Mouse (Mus musculus) MEL (cell line): ENCODE measurements around the gene Tnnt1. TPM values are rescaled to one million over a fixed set of nuclear protein-coding genes. Genes with fewer than 3 reads are reported as not detected.

Experiments used
- DNase-seq: peaks from one replicate; pipeline ENCODE4 v3.0.0; 2011; ENCODE audit warnings: low read depth, low spot score
- H3K27ac ChIP-seq: 2 replicates; pipeline ENCODE4 v1.5.1; 2012; ENCODE audit warnings: low read depth, mild to moderate bottlenecking, control low read depth, low read length, moderate library complexity; ENCODE audit not compliant: control insufficient read depth
- H3K27me3 ChIP-seq, 2 experiments: fragments of 150-350 bp in 1 of 2; sonication (generic) in 1 of 2; 2 replicates each; pipeline ENCODE4 v1.6.1; 2012; ENCODE audit warnings: low read length in 2 of 2, mild to moderate bottlenecking in 2 of 2, improper control_type of control experiment in 1 of 2, moderate library complexity in 1 of 2; ENCODE audit not compliant: insufficient read depth in 2 of 2, control insufficient read depth in 1 of 2
- H3K36me3 ChIP-seq, 2 experiments: 2 replicates each; pipeline ENCODE4 v1.6.1; 2012 to 2014; ENCODE audit warnings: low read length in 2 of 2, improper control_type of control experiment in 1 of 2, inconsistent platforms in 1 of 2, mild to moderate bottlenecking in 1 of 2; ENCODE audit not compliant: insufficient read depth in 2 of 2, control insufficient read depth in 1 of 2
- H3K4me1 ChIP-seq, 2 experiments: fragments of 150-350 bp in 1 of 2; sonication (generic) in 1 of 2; 2 replicates each; pipeline ENCODE4 v1.6.1; 2012; ENCODE audit warnings: low read length in 2 of 2, improper control_type of control experiment in 1 of 2, mild to moderate bottlenecking in 1 of 2; ENCODE audit not compliant: insufficient read depth in 2 of 2, control insufficient read depth in 1 of 2
- H3K4me3 ChIP-seq, 2 experiments: fragments of 150-350 bp in 1 of 2; sonication (generic) in 1 of 2; 2 replicates each; pipeline ENCODE4 v1.5.1; 2012; ENCODE audit warnings: low read depth in 2 of 2, low read length in 2 of 2, mild to moderate bottlenecking in 2 of 2, moderate library complexity in 2 of 2, control low read depth in 1 of 2, improper control_type of control experiment in 1 of 2; ENCODE audit not compliant: control insufficient read depth in 1 of 2, insufficient read depth in 1 of 2
- H3K79me2 ChIP-seq: 2 replicates; pipeline ENCODE4 v1.6.1; 2012; ENCODE audit warnings: mild to moderate bottlenecking, low read length, moderate library complexity; ENCODE audit not compliant: control insufficient read depth, poor library complexity, insufficient read depth
- H3K9ac ChIP-seq: 2 replicates; pipeline ENCODE4 v1.6.1; 2012; ENCODE audit warnings: low read depth, mild to moderate bottlenecking, control low read depth, low read length, moderate library complexity; ENCODE audit not compliant: control insufficient read depth, poor library complexity, severe bottlenecking
- H3K9me3 ChIP-seq: fragments of 150-350 bp; sonication (generic); replicated peaks from 2 replicates; pipeline ENCODE4 v1.6.1; 2012; ENCODE audit warnings: mild to moderate bottlenecking, low read length, improper control_type of control experiment, moderate library complexity; ENCODE audit not compliant: insufficient read depth
- BHLHE40 ChIP-seq: IDR thresholded peaks from 2 replicates; pipeline ENCODE4 v1.6.1; 2012; ENCODE audit warnings: low read depth, mild to moderate bottlenecking, inconsistent platforms, low read length, improper control_type of control experiment, borderline replicate concordance
- CTCF ChIP-seq, 3 experiments: IDR thresholded peaks in 2 of 3; conservative IDR thresholded peaks in 1 of 3; 2 replicates each; pipeline ENCODE4 v1.5.1; 2011 to 2012; ENCODE audit warnings: low read length in 3 of 3, low read depth in 2 of 3, mild to moderate bottlenecking in 2 of 3, improper control_type of control experiment in 1 of 3, inconsistent platforms in 1 of 3, mixed read lengths in 1 of 3, moderate library complexity in 1 of 3; ENCODE audit not compliant: control insufficient read depth in 1 of 3, insufficient read depth in 1 of 3, poor library complexity in 1 of 3, severe bottlenecking in 1 of 3
- EP300 ChIP-seq, 2 experiments: IDR thresholded peaks; 2 replicates each; pipeline ENCODE4 v1.6.1; 2011; ENCODE audit warnings: improper control_type of control experiment in 2 of 2, low read length in 2 of 2, low read depth in 1 of 2, mild to moderate bottlenecking in 1 of 2
- ETS1 ChIP-seq: IDR thresholded peaks from 2 replicates; pipeline ENCODE4 v1.6.1; 2012; ENCODE audit warnings: low read depth, mild to moderate bottlenecking, inconsistent platforms, low read length, improper control_type of control experiment, moderate library complexity
- JUND ChIP-seq: IDR thresholded peaks from 2 replicates; pipeline ENCODE4 v1.6.1; 2011; ENCODE audit warnings: low read depth, mild to moderate bottlenecking, improper control_type of control experiment, low read length
- MAFK ChIP-seq: IDR thresholded peaks from 2 replicates; pipeline ENCODE4 v1.6.1; 2011; ENCODE audit warnings: low read depth, mild to moderate bottlenecking, low read length, improper control_type of control experiment, borderline replicate concordance
- MAX ChIP-seq: IDR thresholded peaks from 2 replicates; pipeline ENCODE4 v1.6.1; 2011; ENCODE audit warnings: low read length, improper control_type of control experiment
- MXI1 ChIP-seq: IDR thresholded peaks from 2 replicates; pipeline ENCODE4 v1.6.1; 2011; ENCODE audit warnings: mild to moderate bottlenecking, low read depth, low read length, improper control_type of control experiment
- MYC ChIP-seq: IDR thresholded peaks from 2 replicates; pipeline ENCODE4 v1.6.1; 2011; ENCODE audit warnings: low read depth, mild to moderate bottlenecking, low read length, improper control_type of control experiment, moderate library complexity
- POLR2AphosphoS2 ChIP-seq: IDR thresholded peaks from 2 replicates; pipeline ENCODE4 v1.6.1; 2011; ENCODE audit warnings: low read length, improper control_type of control experiment
- POLR2AphosphoS5 ChIP-seq: IDR thresholded peaks from 2 replicates; pipeline ENCODE4 v1.6.1; 2012; ENCODE audit warnings: low read depth, borderline replicate concordance, mild to moderate bottlenecking, inconsistent platforms, low read length, moderate library complexity, mixed read lengths
- RAD21 ChIP-seq: IDR thresholded peaks from 2 replicates; pipeline ENCODE4 v1.6.1; 2011; ENCODE audit warnings: mild to moderate bottlenecking, low read depth, low read length, improper control_type of control experiment
- RCOR1 ChIP-seq: IDR thresholded peaks from 2 replicates; pipeline ENCODE4 v1.6.1; 2012; ENCODE audit warnings: low read depth, mild to moderate bottlenecking, inconsistent platforms, low read length, improper control_type of control experiment
- SIN3A ChIP-seq: IDR thresholded peaks from 2 replicates; pipeline ENCODE4 v1.6.1; 2012; ENCODE audit warnings: low read length, improper control_type of control experiment, inconsistent platforms
- TBP ChIP-seq: IDR thresholded peaks from 2 replicates; pipeline ENCODE4 v1.8.0; 2011; ENCODE audit warnings: low read depth, low read length, improper control_type of control experiment
- UBTF ChIP-seq: IDR thresholded peaks from 2 replicates; pipeline ENCODE4 v1.6.1; 2012; ENCODE audit warnings: low read depth, mild to moderate bottlenecking, inconsistent platforms, low read length, improper control_type of control experiment, moderate library complexity, borderline replicate concordance; ENCODE audit not compliant: insufficient read depth
- ZC3H11A ChIP-seq: IDR thresholded peaks from 2 replicates; pipeline ENCODE4 v1.6.1; 2012; ENCODE audit warnings: low read depth, mild to moderate bottlenecking, inconsistent platforms, low read length, improper control_type of control experiment
- ZNF384 ChIP-seq: IDR thresholded peaks from 2 replicates; pipeline ENCODE4 v1.6.1; 2012; ENCODE audit warnings: low read depth, mild to moderate bottlenecking, inconsistent platforms, low read length, improper control_type of control experiment
- polyA plus RNA-seq, 2 experiments: library from polyadenylated mRNA; stranded (reverse) in 1 of 2; unstranded in 1 of 2; fragments of >175 nt in 1 of 2; fragments of >200 nt in 1 of 2; gene quantifications; 2 replicates each; pipeline versions ENCODE4 v1.2.1 to v1.2.4; 2012; ENCODE audit warnings: low replicate concordance in 2 of 2, low read depth in 1 of 2; ENCODE audit not compliant: insufficient read length in 2 of 2, insufficient read depth in 1 of 2, missing spikeins in 1 of 2
- total RNA-seq: library from RNA; depleted of rRNA; stranded (reverse); fragments of 300-350 nt; gene quantifications from 2 replicates; pipeline ENCODE4 v1.2.3, GENCODE M21; 2012

Gene Tnnt1
- total and polyA plus RNA-seq, 3 experiments = 5.0 to 16.4 TPM; not detected in 1

DNA sequence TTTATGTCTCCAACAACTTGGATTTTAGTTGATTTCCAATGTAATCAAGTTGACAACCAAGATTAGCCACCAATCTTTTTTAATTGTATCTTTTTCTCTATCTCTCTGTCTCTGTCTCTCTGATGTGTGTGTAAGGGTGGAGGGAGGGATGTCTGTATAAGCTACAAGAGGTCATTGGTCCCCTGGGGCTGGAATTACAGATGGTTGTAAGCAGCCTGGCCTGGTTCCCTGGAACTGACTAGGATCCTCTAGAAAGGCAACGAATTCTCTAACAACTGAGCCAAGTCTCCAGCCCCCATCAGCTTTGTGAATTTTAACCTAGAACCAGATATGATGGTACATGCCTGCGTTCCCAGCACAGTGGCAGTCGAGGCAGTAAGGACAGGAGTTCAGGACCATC is 48.4 kb downstream of the Tnnt1 start:
- Histone ChIP-seq H3K36me3 (no peaks in the 10 kb centered on the region), H3K79me2 (no peaks in the 10 kb centered on the region), H3K27ac (no peak overlapping the region), H3K9me3 (no peaks in the 10 kb centered on the region), H3K27me3 (no peaks in the 10 kb centered on the region), H3K4me1 (peaks cover 0 to 5% of the 10 kb centered on the region in 2 experiments; a peak in 2 of 4 replicates), H3K4me3 (no peak overlapping the region), H3K9ac (no peak overlapping the region)
- DNase-seq = no peak
- TF ChIP-seq ZC3H11A (no peak), JUND (no peak), EP300 (IDR thresholded peaks at IDR 0.05; ENCODE audit: low read depth in 1 of 2, low read length in 2 of 2) (no peak), TBP (no peak), RCOR1 (no peak), MAX (no peak), ETS1 (no peak), POLR2AphosphoS2 (no peak), MAFK (no peak), RAD21 (no peak), BHLHE40 (no peak), SIN3A (no peak)

DNA sequence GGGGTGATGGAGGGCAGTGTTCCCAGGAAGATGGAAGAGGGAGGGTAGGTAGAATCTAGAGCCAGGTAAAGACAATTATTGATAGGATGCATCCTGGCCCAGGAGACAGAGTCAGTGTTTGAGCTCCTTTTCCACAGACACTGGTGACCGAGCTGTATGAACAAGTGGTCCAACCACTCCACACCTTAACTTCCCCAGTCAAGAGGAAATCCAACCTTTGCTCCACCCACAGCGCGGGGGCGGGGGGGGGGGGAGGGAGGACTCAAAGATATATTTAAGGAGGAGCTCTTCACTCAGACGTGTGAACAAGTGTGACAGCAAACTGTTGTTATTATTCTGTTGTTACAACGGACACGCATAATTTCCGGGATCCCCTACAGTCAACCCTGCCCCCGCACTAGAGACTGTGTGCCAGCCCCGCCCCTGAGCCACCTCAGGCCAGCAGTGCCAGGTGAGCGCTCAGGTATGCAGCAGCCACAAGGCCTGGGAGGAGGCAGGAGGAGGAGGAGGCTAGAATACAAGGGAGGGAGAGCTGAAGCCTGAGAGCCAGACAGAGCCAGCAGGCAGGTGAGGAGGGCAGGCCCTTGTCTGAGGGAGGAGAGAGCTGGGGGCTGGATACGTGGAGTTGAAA is 51.9 kb downstream of the Tnnt1 start:
- DNase-seq = no peak
- H3K27me3 ChIP-seq = no peaks in the 10 kb centered on the region
- no peaks in the 10 kb centered on the region for H3K9me3 ChIP-seq
- H3K27ac ChIP-seq = no peak overlapping the region
- no peaks in the 10 kb centered on the region for H3K79me2 ChIP-seq
- H3K4me3 ChIP-seq = no peak overlapping the region
- no peaks in the 10 kb centered on the region for H3K36me3 ChIP-seq
- peaks cover 0 to 5% of the 10 kb centered on the region in 2 experiments; a peak in 2 of 4 replicates for H3K4me1 ChIP-seq
- TF ChIP-seq MXI1 = no peak
- TF ChIP-seq POLR2AphosphoS2 = no peak
- TF ChIP-seq ZNF384 = no peak
- no peak for TF ChIP-seq MYC
- no peak for TF ChIP-seq UBTF
- no peak for TF ChIP-seq CTCF (IDR thresholded peaks at IDR 0.05 in 2 of 3, conservative IDR thresholded peaks at IDR 0.05 in 1 of 3; ENCODE audit: control insufficient read depth in 1 of 3, insufficient read depth in 1 of 3, low read depth in 2 of 3, low read length in 3 of 3, poor library complexity in 1 of 3, severe bottlenecking in 1 of 3)
- no peak for TF ChIP-seq POLR2AphosphoS5
- no peak for TF ChIP-seq TBP
- no peak overlapping the region for H3K9ac ChIP-seq
